Mouse (Mus musculus): ENCODE data around the gene Slfn2. TPM values are rescaled to one million over a fixed set of nuclear protein-coding genes. Genes with fewer than 3 reads are reported as not detected.

The Slfn2 gene
- total and polyA plus RNA-seq, 2 experiments from 2014 or later, result 1.9 to 3.5 TPM

GRCm38 (mm10) chr11:83040325-83040724 lies 24.6 kb upstream of the Slfn2 start:
- DNase-seq (no peak), ATAC-seq (no peak)
- Histone ChIP-seq H3K27me3 (ENCODE audit: insufficient read depth, low read length) (no peaks in the 10 kb centered on the region), H3K4me2 (ENCODE audit: low read depth) (no peak overlapping the region), H3K36me3 (ENCODE audit: insufficient read depth) (no peaks in the 10 kb centered on the region), H3K9me3 (ENCODE audit: low read length) (no peaks in the 10 kb centered on the region), H3K4me1 (ENCODE audit: insufficient read depth) (no peaks in the 10 kb centered on the region), H3K4me3 (ENCODE audit: low read depth, low read length) (no peak overlapping the region), H3K27ac (ENCODE audit: low read depth, low read length) (no peak overlapping the region), H3K9ac (no peak overlapping the region)
- WGBS, result 11% methylated on average over 1 of the region's 1 CpGs
- no peak for TF ChIP-seq CTCF (IDR thresholded peaks at IDR 0.05; ENCODE audit: low read depth)

- Histone ChIP-seq H3K4me1 (ENCODE audit: insufficient read depth) (no peaks in the 10 kb centered on the region), H3K27me3 (ENCODE audit: insufficient read depth, low read length) (no peaks in the 10 kb centered on the region), H3K9me3 (ENCODE audit: low read length) (no peaks in the 10 kb centered on the region), H3K36me3 (ENCODE audit: insufficient read depth) (no peaks in the 10 kb centered on the region), H3K9ac (no peak overlapping the region), H3K4me2 (ENCODE audit: low read depth) (no peak overlapping the region), H3K27ac (ENCODE audit: low read depth, low read length) (no peak overlapping the region), H3K4me3 (ENCODE audit: low read depth, low read length) (no peak overlapping the region)
- ATAC-seq (no peak), DNase-seq (no peak)
- no peak for TF ChIP-seq CTCF (IDR thresholded peaks at IDR 0.05; ENCODE audit: low read depth)
Observed at GRCm38 (mm10) chr11:83041000-83041399, 23.9 kb upstream of the Slfn2 start.

- Histone ChIP-seq H3K9me3 (ENCODE audit: low read length) (no peaks in the 10 kb centered on the region), H3K36me3 (ENCODE audit: insufficient read depth) (no peaks in the 10 kb centered on the region), H3K27ac (ENCODE audit: low read depth, low read length) (no peak overlapping the region), H3K27me3 (ENCODE audit: insufficient read depth, low read length) (no peaks in the 10 kb centered on the region), H3K9ac (no peak overlapping the region), H3K4me3 (ENCODE audit: low read depth, low read length) (no peak overlapping the region), H3K4me2 (ENCODE audit: low read depth) (no peak overlapping the region), H3K4me1 (ENCODE audit: insufficient read depth) (no peaks in the 10 kb centered on the region)
- ATAC-seq (no peak), DNase-seq (no peak)
- WGBS, result 83% methylated on average over 4 of the region's 4 CpGs
- TF ChIP-seq CTCF (IDR thresholded peaks at IDR 0.05; ENCODE audit: low read depth), result no peak
Observed at GRCm38 (mm10) chr11:83043891-83044290, 21.0 kb upstream of the Slfn2 start.

GRCm38 (mm10) chr11:83045642-83046041 lies 19.3 kb upstream of the Slfn2 start:
- Histone ChIP-seq H3K9me3 (ENCODE audit: low read length) (no peaks in the 10 kb centered on the region), H3K27ac (ENCODE audit: low read depth, low read length) (no peak overlapping the region), H3K4me3 (ENCODE audit: low read depth, low read length) (no peak overlapping the region), H3K4me2 (ENCODE audit: low read depth) (no peak overlapping the region), H3K9ac (no peak overlapping the region), H3K36me3 (ENCODE audit: insufficient read depth) (no peaks in the 10 kb centered on the region), H3K4me1 (ENCODE audit: insufficient read depth) (no peaks in the 10 kb centered on the region), H3K27me3 (ENCODE audit: insufficient read depth, low read length) (no peaks in the 10 kb centered on the region)
- ATAC-seq (no peak), DNase-seq (no peak)
- TF ChIP-seq CTCF (IDR thresholded peaks at IDR 0.05; ENCODE audit: low read depth), result no peak
- 81% methylated on average over 3 of the region's 3 CpGs for WGBS

- Histone ChIP-seq H3K4me3 (ENCODE audit: low read depth, low read length) (no peak overlapping the region), H3K36me3 (ENCODE audit: insufficient read depth) (no peaks in the 10 kb centered on the region), H3K9me3 (ENCODE audit: low read length) (no peaks in the 10 kb centered on the region), H3K4me2 (ENCODE audit: low read depth) (no peak overlapping the region), H3K27ac (ENCODE audit: low read depth, low read length) (no peak overlapping the region), H3K9ac (no peak overlapping the region), H3K4me1 (ENCODE audit: insufficient read depth) (no peaks in the 10 kb centered on the region), H3K27me3 (ENCODE audit: insufficient read depth, low read length) (no peaks in the 10 kb centered on the region)
- peak; percentile 77 for TF ChIP-seq CTCF (IDR thresholded peaks at IDR 0.05; ENCODE audit: low read depth)
- 5% methylated on average over 5 of the region's 5 CpGs for WGBS
- peak; percentile 58 for DNase-seq
- ATAC-seq, result no peak
Observed at GRCm38 (mm10) chr11:83057863-83058262, 7.0 kb upstream of the Slfn2 start.

- WGBS, result 76% methylated on average over 5 of the region's 5 CpGs
- Histone ChIP-seq H3K4me1 (ENCODE audit: insufficient read depth) (no peaks in the 10 kb centered on the region), H3K4me2 (ENCODE audit: low read depth) (no peak overlapping the region)
Observed at GRCm38 (mm10) chr11:83060412-83061020, 4.4 kb upstream of the Slfn2 start.

GRCm38 (mm10) chr11:83061806-83062205 lies 3.1 kb upstream of the Slfn2 start:
- WGBS, result 92% methylated on average over 7 of the region's 7 CpGs
- Histone ChIP-seq H3K36me3 (ENCODE audit: insufficient read depth) (no peaks in the 10 kb centered on the region), H3K4me1 (ENCODE audit: insufficient read depth) (no peaks in the 10 kb centered on the region), H3K9ac (no peak overlapping the region), H3K27me3 (ENCODE audit: insufficient read depth, low read length) (no peaks in the 10 kb centered on the region), H3K27ac (ENCODE audit: low read depth, low read length) (no peak overlapping the region), H3K4me2 (ENCODE audit: low read depth) (no peak overlapping the region), H3K9me3 (ENCODE audit: low read length) (no peaks in the 10 kb centered on the region), H3K4me3 (ENCODE audit: low read depth, low read length) (no peak overlapping the region)
- ATAC-seq (no peak), DNase-seq (no peak)
- no peak for TF ChIP-seq CTCF (IDR thresholded peaks at IDR 0.05; ENCODE audit: low read depth)

More at GRCm38 (mm10) chr11:83060412-83061020, 4.4 kb upstream of the Slfn2 start:
- H3K36me3 ChIP-seq (ENCODE audit: insufficient read depth), result no peaks in the 10 kb centered on the region
- H3K27me3 ChIP-seq (ENCODE audit: insufficient read depth, low read length), result no peaks in the 10 kb centered on the region
- TF ChIP-seq CTCF (IDR thresholded peaks at IDR 0.05; ENCODE audit: low read depth), result no peak
- no peaks in the 10 kb centered on the region for H3K9me3 ChIP-seq (ENCODE audit: low read length)
- ATAC-seq, result no peak
- H3K4me3 ChIP-seq (ENCODE audit: low read depth, low read length), result no peak overlapping the region
- no peak for DNase-seq
- H3K27ac ChIP-seq (ENCODE audit: low read depth, low read length), result no peak overlapping the region
- H3K9ac ChIP-seq, result no peak overlapping the region
